Mouse (Mus musculus): ENCODE results near the gene Ankrd55.
"Not testable (repeated sequence)": the region's sequence is repeated elsewhere in the genome, so short reads cannot be mapped to it uniquely, and the experiment has no call there.

The Ankrd55 gene

DNA sequence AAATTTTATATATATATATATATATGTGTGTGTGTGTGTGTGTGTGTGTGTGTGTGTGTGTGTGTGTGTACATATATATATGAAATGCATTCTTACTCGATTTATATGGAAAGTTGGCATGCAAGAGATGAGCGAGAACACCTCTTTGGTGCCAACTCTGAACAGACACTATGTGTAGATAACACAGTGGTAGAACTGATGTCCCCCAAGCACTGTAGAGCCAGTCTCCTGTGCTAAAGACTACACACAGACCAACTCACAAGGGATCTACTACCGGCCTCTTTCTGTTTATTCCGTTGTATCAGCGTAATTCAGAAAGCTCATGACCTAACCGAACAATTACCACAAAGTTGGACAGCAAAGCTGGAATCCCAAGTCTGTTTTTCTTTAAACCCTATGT, 6.2 kb downstream of the Ankrd55 start:
- DNase-seq = no peak

GRCm38 (mm10) chr13:112297781-112298180, 9.5 kb downstream of the Ankrd55 start:
- no peak for DNase-seq

- DNase-seq = no peak
Observed at GRCm38 (mm10) chr13:112303429-112303828, 15.2 kb downstream of the Ankrd55 start.

- DNase-seq = peak; percentile 13
Observed at GRCm38 (mm10) chr13:112308672-112309071, 20.4 kb downstream of the Ankrd55 start.

- DNase-seq = not testable (repeated sequence)
Observed at GRCm38 (mm10) chr13:112311611-112312010, 23.4 kb downstream of the Ankrd55 start.

DNA sequence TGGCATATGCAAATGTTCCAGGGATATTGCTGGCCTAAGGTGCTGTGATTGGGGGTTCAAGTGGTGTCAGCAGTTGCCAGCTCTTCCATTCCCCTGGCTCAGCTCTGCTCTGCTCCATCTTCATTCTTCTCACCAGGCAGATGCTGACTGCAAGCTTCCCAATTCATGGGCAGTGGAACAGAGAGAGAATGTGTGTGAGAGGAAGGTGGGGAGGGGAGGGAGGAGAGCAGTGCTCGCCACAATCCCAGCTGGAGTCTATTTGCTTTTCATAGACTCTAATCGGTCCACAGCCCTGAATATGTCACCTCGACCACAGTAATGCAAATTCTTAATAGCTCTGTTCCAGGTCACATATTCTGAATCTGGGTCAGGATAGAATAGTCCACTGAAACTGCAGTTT, 27.2 kb downstream of the Ankrd55 start:
- no peak for DNase-seq

- DNase-seq = no peak
Observed at GRCm38 (mm10) chr13:112316622-112317482, 28.6 kb downstream of the Ankrd55 start.

DNA sequence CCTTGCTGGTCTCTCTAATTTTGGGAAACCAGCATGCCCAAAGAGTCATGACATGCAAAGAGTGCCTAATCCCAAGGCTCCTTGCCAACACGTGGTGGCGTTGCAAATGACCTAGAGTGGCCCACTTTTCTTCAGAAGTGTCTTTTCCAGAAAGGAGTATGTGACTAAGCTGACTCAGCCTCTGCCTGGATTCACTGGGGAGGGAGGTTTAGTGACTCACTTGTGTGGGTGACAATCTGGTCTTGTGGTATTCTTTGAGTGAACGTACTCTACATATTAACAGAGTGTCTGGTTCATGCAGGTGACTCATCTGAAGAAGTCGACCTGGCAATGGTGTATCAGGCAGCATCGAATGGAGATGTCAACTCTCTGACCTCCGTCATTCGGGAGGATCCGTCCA, 29.9 kb downstream of the Ankrd55 start:
- DNase-seq = peak; percentile 57

DNA sequence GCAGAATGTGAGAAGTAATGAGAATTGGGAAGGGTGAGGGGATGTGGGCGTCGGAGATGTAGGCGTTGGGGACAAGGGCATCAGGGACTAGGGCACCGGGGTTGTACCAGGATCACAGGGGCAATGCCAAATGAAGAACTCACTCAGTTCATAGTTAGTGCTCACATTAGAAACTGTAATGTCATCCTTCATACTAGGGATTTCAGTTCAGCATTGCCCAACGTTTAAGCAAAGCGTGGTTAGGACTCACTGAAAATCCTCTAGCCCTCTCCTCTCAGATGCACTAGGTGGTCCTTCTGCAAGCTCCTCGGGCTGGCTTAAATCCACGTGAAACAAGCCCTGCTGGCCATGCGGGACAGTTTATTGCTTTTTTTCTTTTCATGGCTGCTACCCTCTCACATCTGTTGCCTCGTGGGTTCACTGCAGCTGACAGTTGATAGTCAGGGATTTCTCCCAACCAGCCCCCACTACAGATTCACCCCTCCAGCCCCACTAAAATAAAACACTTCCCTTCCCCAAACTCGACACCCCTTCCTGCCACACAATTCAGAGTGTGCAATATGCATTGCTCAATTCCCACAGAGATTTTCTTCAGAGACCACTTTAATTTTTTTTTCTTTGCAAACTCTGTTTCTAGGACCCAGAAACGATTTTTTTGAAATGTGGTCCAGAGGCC, 35.5 kb downstream of the Ankrd55 start:
- DNase-seq = no peak

GRCm38 (mm10) chr13:112325126-112325525, 36.9 kb downstream of the Ankrd55 start:
- DNase-seq = no peak

DNA sequence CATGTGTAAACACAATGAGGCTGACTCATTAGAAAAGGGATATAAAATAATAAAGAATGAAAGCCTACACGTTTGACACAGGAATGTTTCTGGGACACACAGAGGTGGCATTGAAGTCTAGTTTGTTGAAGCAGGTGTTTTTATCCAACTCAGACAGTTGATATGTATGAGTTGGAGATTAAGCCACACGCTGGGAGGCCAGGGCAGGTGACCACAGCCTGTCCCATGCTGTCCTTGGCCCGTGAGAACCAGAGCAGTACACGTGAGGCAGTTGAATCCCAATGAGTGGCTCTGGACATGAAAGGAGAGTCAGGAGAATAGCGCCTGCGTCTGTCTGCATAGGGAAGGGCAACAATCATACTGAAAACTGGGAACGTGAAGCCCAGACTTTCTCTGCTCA, 38.2 kb downstream of the Ankrd55 start:
- no peak for DNase-seq

GRCm38 (mm10) chr13:112326977-112327376, 38.7 kb downstream of the Ankrd55 start:
- no peak for DNase-seq

GRCm38 (mm10) chr13:112327511-112327910, 39.3 kb downstream of the Ankrd55 start:
- no peak for DNase-seq

DNA sequence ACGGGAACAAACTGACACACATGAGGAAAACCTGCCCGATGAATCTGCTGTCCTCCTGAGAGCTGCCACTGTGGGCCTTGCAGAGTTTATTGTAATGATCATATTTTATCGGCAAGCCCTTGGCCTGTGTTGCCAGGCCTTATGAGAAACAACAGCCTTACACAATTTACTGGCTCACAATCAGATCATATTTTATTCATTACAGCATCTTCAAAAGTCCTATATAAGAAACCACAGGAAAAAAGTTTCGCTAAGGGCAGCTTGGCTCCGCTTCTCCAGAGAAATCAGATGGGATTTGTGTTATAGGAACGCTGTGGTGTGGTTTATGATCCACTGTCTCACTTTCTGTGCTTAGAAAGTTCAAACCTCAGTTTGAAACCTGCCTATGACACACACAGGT, 42.0 kb downstream of the Ankrd55 start:
- DNase-seq = no peak

- DNase-seq = peak; percentile 43
Observed at GRCm38 (mm10) chr13:112330919-112331681, 42.8 kb downstream of the Ankrd55 start.

DNA sequence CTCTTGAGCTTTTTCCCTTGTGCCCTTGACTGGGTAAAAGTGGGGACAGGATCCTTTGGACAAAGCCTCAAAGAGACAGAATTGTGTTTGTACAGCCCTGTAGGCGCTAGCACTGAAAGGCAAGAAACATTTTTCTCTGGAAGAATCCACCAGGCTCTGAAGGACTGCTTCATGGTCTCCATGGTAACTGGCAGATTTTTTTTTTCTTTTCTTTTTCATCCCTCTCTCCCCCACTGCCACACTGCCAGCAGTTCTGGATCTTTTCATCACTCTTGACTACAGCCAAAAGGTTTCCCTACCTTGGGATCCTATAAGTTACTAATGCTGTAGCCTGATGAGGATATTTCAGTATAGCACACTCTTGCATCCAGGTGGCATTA, 43.4 kb downstream of the Ankrd55 start:
- no peak for DNase-seq

- no peak for DNase-seq
Observed at GRCm38 (mm10) chr13:112335531-112335930, 47.3 kb downstream of the Ankrd55 start.

DNA sequence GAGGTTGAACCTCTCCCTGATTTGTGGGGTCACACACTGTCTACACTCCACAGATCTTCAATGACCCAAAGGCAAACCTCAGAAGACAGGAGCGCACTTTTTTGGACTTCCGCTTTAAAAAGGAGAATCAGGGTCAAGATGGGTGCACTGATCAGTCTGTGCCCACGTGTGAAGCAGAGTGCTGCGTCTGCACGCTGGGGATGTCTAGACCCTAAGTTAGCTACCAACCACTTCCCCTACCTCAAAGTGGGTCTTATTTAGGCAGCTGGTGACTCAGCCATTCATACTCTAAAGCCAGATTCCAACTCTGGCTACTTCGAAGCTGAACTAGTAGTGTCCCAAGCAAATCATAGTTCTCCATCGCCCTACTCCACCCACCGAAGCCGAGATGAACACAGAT, 48.9 kb downstream of the Ankrd55 start:
- no peak for DNase-seq

GRCm38 (mm10) chr13:112340205-112340604, 52.0 kb downstream of the Ankrd55 start:
- DNase-seq = no peak

- no peak for DNase-seq
Observed at GRCm38 (mm10) chr13:112340761-112341160, 52.5 kb downstream of the Ankrd55 start.

DNA sequence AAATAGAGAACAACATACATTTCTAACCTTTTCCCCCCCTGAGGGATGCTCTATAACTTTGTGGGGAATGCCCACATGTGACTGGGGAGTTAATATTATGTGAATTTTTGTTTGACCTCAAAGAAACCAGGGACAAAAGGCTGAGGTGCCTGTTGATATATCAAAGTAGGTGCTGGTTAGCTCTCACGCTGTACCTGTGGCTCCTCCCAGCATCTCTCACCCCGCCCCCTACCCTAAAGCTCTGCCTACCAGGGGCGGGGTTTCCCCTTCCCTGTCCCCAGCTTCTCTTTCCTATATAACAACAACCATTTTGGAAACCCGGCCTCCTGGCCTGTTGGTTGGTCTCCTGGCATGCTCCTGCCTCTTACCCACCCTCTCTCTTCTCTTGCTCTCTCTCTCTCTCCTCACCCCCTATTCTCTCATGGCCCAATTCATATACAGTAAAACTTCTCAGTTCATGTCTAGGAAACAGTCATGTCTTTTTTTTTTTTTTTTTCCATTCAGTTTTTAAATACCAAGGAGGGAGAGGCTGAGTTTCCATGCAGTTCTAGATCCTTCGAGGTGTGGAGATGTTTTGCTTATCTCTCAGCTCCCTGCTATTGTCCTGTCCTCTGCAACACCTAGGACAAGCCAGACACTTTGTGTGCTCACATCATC, 54.8 kb downstream of the Ankrd55 start:
- DNase-seq = no peak

GRCm38 (mm10) chr13:112343628-112344009, 55.4 kb downstream of the Ankrd55 start:
- DNase-seq = no peak

GRCm38 (mm10) chr13:112344270-112344864, 56.1 kb downstream of the Ankrd55 start:
- DNase-seq = no peak

All from right cerebral cortex, postnatal 25 days (tissue).